Mouse (Mus musculus): ENCODE results near the gene Olfr222. TPM values are rescaled to one million over a fixed set of nuclear protein-coding genes. Genes with fewer than 3 reads are reported as not detected.
"Not testable (repeated sequence)": the region's sequence is repeated elsewhere in the genome, so short reads cannot be mapped to it uniquely, and the experiment has no call there.

Gene Olfr222
- polyA plus RNA-seq (2012; rRNA removed): not detected in 2 replicates

DNA sequence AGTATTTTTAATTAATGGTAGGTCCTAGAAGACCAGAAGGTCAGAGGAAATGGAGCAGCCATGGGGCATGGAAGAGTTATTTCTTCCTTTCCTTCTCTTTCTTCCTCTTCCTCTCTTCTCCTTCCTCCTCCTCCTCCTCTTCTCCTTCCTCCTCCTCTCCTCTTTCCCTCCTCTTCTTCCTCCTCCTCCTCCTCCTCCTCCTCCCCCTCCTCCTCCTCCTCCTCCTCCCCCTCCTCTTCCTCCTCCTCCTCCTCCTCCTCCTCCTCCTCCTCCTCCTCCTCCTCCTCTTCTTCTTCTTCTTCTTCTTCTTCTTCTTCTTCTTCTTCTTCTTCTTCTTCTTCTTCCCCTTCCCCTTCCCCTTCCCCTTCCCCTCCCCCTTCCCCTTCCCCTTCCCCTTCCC lies at the start of gene Olfr222:
TSS of gene Olfr222 (minus strand) at position 101 of the 400 bp plus-strand sequence.
- not testable (repeated sequence) for H3K4me1 ChIP-seq (ENCODE audit: control insufficient read depth, insufficient read depth, insufficient read length); H3K27ac ChIP-seq (ENCODE audit: insufficient read depth, low read length); H3K36me3 ChIP-seq (ENCODE audit: control insufficient read depth, insufficient read depth, low read length); H3K27me3 ChIP-seq (ENCODE audit: control insufficient read depth, insufficient read depth, low read length); DNase-seq (ENCODE audit: low read depth in 1 of 2, low spot score in 2 of 2); H3K4me3 ChIP-seq (ENCODE audit: extremely low read depth, insufficient read depth, insufficient read length)

DNA sequence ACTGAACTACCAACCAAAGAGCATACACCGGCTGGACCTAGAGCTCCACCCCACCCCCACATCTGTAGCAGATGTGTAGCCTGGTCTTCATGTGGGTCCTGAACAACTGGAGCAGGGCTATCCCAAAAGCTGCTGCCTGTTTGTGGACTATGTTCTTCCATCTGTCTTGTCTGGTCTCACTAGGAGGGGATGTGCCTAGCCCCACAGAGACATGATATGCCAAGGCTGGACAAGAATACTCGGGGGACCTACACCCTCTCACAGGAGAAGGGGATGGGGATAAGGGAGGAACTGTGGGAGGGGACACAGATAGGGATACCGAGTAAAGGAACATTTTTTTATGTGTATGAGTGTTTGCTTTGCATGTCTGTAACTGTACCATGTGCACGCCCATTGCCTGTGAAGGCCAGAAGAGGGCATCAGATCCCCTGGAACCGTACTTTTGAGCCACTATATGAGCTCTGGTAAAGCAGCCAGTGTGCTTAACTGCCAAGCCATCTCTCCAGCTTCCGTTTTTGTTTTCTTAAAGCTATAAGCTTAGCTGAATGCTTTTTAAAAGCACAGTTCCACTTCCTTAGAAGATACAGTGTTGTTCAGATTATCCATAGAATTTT lies 48.1 kb upstream of the Olfr222 start:
- TF ChIP-seq POLR2A (IDR thresholded peaks at IDR 0.05; ENCODE audit: low read depth, low read length): no peak
- peak; percentile 67; the same call in 1 of the 2 replicates for TF ChIP-seq CTCF (IDR thresholded peaks at IDR 0.05; ENCODE audit: extremely low read depth, insufficient read depth, insufficient read length, insufficient replicate concordance)
- H3K36me3 ChIP-seq (ENCODE audit: control insufficient read depth, insufficient read depth, low read length): no peaks in the 10 kb centered on the region
- 26% methylated on average over 6 of the region's 6 CpGs for WGBS
- H3K27me3 ChIP-seq (ENCODE audit: control insufficient read depth, insufficient read depth, low read length): no peaks in the 10 kb centered on the region
- no peak overlapping the region for H3K4me3 ChIP-seq (ENCODE audit: extremely low read depth, insufficient read depth, insufficient read length)
- no peaks in the 10 kb centered on the region for H3K4me1 ChIP-seq (ENCODE audit: control insufficient read depth, insufficient read depth, insufficient read length)
- H3K27ac ChIP-seq (ENCODE audit: insufficient read depth, low read length): no peak overlapping the region
- peak; percentile 39 to 44 for DNase-seq (ENCODE audit: low read depth in 1 of 2, low spot score in 2 of 2)

GRCm38 (mm10) chr11:59622214-59622613 lies 46.2 kb upstream of the Olfr222 start:
- Histone ChIP-seq H3K27me3 (ENCODE audit: control insufficient read depth, insufficient read depth, low read length) (no peaks in the 10 kb centered on the region), H3K4me3 (ENCODE audit: extremely low read depth, insufficient read depth, insufficient read length) (no peak overlapping the region), H3K4me1 (ENCODE audit: control insufficient read depth, insufficient read depth, insufficient read length) (no peaks in the 10 kb centered on the region), H3K27ac (ENCODE audit: insufficient read depth, low read length) (no peak overlapping the region), H3K36me3 (ENCODE audit: control insufficient read depth, insufficient read depth, low read length) (no peaks in the 10 kb centered on the region)
- WGBS: 73% methylated on average over 3 of the region's 3 CpGs
- TF ChIP-seq POLR2A (IDR thresholded peaks at IDR 0.05; ENCODE audit: low read depth, low read length) (no peak), CTCF (IDR thresholded peaks at IDR 0.05; ENCODE audit: extremely low read depth, insufficient read depth, insufficient read length, insufficient replicate concordance) (no peak)
- no peak for DNase-seq (ENCODE audit: low read depth in 1 of 2, low spot score in 2 of 2)

DNA sequence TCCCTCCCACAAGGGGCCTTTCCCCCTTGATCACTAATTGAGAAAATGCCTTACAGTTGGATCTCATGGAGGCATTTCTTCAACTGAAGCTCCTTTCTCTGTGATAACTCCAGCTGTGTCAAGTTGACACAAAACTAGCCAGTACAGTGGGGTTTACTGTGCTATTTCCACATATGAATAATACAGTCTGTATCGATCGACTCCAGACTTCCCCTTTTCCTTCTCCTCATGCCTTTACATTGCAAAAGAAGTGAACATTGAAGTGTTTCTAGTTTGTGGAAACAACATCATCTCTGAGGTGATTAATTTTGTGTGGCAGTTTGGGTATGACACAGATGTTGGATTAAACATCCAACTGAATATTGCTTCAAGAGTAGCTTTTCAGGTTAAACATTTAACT lies 41.0 kb upstream of the Olfr222 start:
- H3K4me3 ChIP-seq (ENCODE audit: extremely low read depth, insufficient read depth, insufficient read length); H3K27ac ChIP-seq (ENCODE audit: insufficient read depth, low read length); H3K27me3 ChIP-seq (ENCODE audit: control insufficient read depth, insufficient read depth, low read length); H3K36me3 ChIP-seq (ENCODE audit: control insufficient read depth, insufficient read depth, low read length); DNase-seq (ENCODE audit: low read depth in 1 of 2, low spot score in 2 of 2); H3K4me1 ChIP-seq (ENCODE audit: control insufficient read depth, insufficient read depth, insufficient read length): not testable (repeated sequence)
- WGBS: 47% methylated on average over 2 of the region's 2 CpGs

DNA sequence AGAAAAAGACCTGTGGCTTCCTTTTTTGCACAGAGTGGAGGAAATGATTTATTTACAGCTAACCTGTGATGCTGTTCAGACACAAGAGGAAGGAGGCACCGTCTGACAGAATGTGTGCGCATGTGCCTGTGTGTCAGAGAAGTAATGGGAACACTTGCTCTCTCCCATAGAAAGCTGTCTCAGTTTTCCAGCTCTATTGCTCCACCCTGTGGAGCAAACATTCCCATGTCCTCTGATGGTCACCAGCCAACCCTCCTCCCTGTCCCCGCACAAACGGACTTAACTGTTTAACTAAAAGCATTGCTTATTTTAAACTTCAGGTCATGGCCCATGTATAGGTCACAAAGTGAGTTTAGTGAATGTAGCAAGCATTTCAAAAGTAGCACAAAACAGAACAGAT lies 38.1 kb upstream of the Olfr222 start:
- H3K4me1 ChIP-seq (ENCODE audit: control insufficient read depth, insufficient read depth, insufficient read length): no peaks in the 10 kb centered on the region
- WGBS: 56% methylated on average over 4 of the region's 4 CpGs
- no peaks in the 10 kb centered on the region for H3K27me3 ChIP-seq (ENCODE audit: control insufficient read depth, insufficient read depth, low read length)
- H3K27ac ChIP-seq (ENCODE audit: insufficient read depth, low read length): no peak overlapping the region
- DNase-seq (ENCODE audit: low read depth in 1 of 2, low spot score in 2 of 2): no peak
- no peak for TF ChIP-seq CTCF (IDR thresholded peaks at IDR 0.05; ENCODE audit: extremely low read depth, insufficient read depth, insufficient read length, insufficient replicate concordance)
- TF ChIP-seq POLR2A (IDR thresholded peaks at IDR 0.05; ENCODE audit: low read depth, low read length): no peak
- no peaks in the 10 kb centered on the region for H3K36me3 ChIP-seq (ENCODE audit: control insufficient read depth, insufficient read depth, low read length)
- H3K4me3 ChIP-seq (ENCODE audit: extremely low read depth, insufficient read depth, insufficient read length): no peak overlapping the region

GRCm38 (mm10) chr11:59611646-59612045 lies 35.6 kb upstream of the Olfr222 start:
- WGBS: 82% methylated on average over 5 of the region's 5 CpGs
- Histone ChIP-seq H3K4me1 (ENCODE audit: control insufficient read depth, insufficient read depth, insufficient read length) (no peaks in the 10 kb centered on the region), H3K36me3 (ENCODE audit: control insufficient read depth, insufficient read depth, low read length) (no peaks in the 10 kb centered on the region), H3K4me3 (ENCODE audit: extremely low read depth, insufficient read depth, insufficient read length) (no peak overlapping the region), H3K27me3 (ENCODE audit: control insufficient read depth, insufficient read depth, low read length) (no peaks in the 10 kb centered on the region), H3K27ac (ENCODE audit: insufficient read depth, low read length) (no peak overlapping the region)
- DNase-seq (ENCODE audit: low read depth in 1 of 2, low spot score in 2 of 2): no peak
- TF ChIP-seq CTCF (IDR thresholded peaks at IDR 0.05; ENCODE audit: extremely low read depth, insufficient read depth, insufficient read length, insufficient replicate concordance) (no peak), POLR2A (IDR thresholded peaks at IDR 0.05; ENCODE audit: low read depth, low read length) (no peak)

- WGBS: 48% methylated on average over 1 of the region's 1 CpGs
Measured at GRCm38 (mm10) chr11:59602287-59602686, 26.3 kb upstream of the Olfr222 start.

More at GRCm38 (mm10) chr11:59602287-59602686, 26.3 kb upstream of the Olfr222 start:
- DNase-seq (ENCODE audit: low read depth in 1 of 2, low spot score in 2 of 2): no peak
- TF ChIP-seq CTCF (IDR thresholded peaks at IDR 0.05; ENCODE audit: extremely low read depth, insufficient read depth, insufficient read length, insufficient replicate concordance): no peak
- TF ChIP-seq POLR2A (IDR thresholded peaks at IDR 0.05; ENCODE audit: low read depth, low read length): no peak
- no peaks in the 10 kb centered on the region for H3K36me3 ChIP-seq (ENCODE audit: control insufficient read depth, insufficient read depth, low read length)
- H3K27ac ChIP-seq (ENCODE audit: insufficient read depth, low read length): no peak overlapping the region
- no peak overlapping the region for H3K4me3 ChIP-seq (ENCODE audit: extremely low read depth, insufficient read depth, insufficient read length)
- H3K27me3 ChIP-seq (ENCODE audit: control insufficient read depth, insufficient read depth, low read length): no peaks in the 10 kb centered on the region
- no peaks in the 10 kb centered on the region for H3K4me1 ChIP-seq (ENCODE audit: control insufficient read depth, insufficient read depth, insufficient read length)
